Mouse (Mus musculus) gastrocnemius, postnatal 4 days (tissue): ENCODE results near the gene Rnf220. TPM values are rescaled to one million over a fixed set of nuclear protein-coding genes. Genes with fewer than 3 reads are reported as not detected.

ENCODE experiments used
- DNase-seq, 2 experiments: peaks; one replicate each; pipeline ENCODE4 v3.0.0; 2021 to 2022; ENCODE audit warnings: low spot score in 2 of 2, mixed read lengths in 2 of 2
- total RNA-seq, 2 experiments: library from RNA; stranded (reverse); gene quantifications; 2 replicates each; pipeline ENCODE4 v1.2.3; 2021

Gene Rnf220
- total RNA-seq, 2 experiments from 2014 or later, result 65.9 to 69.9 TPM

GRCm38 (mm10) chr4:117385247-117385646, 111.6 kb downstream of the Rnf220 start:
- DNase-seq, result no peak

- no peak for DNase-seq
Measured at GRCm38 (mm10) chr4:117381846-117382245, 115.0 kb downstream of the Rnf220 start.

- no peak for DNase-seq
Measured at GRCm38 (mm10) chr4:117380558-117380935, 116.3 kb downstream of the Rnf220 start.

GRCm38 (mm10) chr4:117379803-117380557, 116.9 kb downstream of the Rnf220 start:
- DNase-seq, result no peak

- no peak for DNase-seq
Measured at GRCm38 (mm10) chr4:117374078-117374540, 122.7 kb downstream of the Rnf220 start.

GRCm38 (mm10) chr4:117373324-117374077, 123.4 kb downstream of the Rnf220 start:
- no peak for DNase-seq

- no peak for DNase-seq
Measured at GRCm38 (mm10) chr4:117371896-117372295, 125.0 kb downstream of the Rnf220 start.

GRCm38 (mm10) chr4:117370354-117370753, 126.5 kb downstream of the Rnf220 start:
- DNase-seq, result no peak

GRCm38 (mm10) chr4:117369571-117369970, 127.3 kb downstream of the Rnf220 start:
- no peak for DNase-seq

GRCm38 (mm10) chr4:117367365-117367764, 129.5 kb downstream of the Rnf220 start:
- no peak for DNase-seq

GRCm38 (mm10) chr4:117362085-117362484, 134.8 kb downstream of the Rnf220 start:
- no peak for DNase-seq

GRCm38 (mm10) chr4:117361558-117361873, 135.3 kb downstream of the Rnf220 start:
- DNase-seq, result no peak

- DNase-seq, result no peak
Measured at GRCm38 (mm10) chr4:117360713-117361557, 135.9 kb downstream of the Rnf220 start.

- DNase-seq, result no peak
Measured at GRCm38 (mm10) chr4:117359803-117360382, 137.0 kb downstream of the Rnf220 start.

- DNase-seq, result no peak
Measured at GRCm38 (mm10) chr4:117357917-117358316, 138.9 kb downstream of the Rnf220 start.

GRCm38 (mm10) chr4:117357104-117357503, 139.7 kb downstream of the Rnf220 start:
- no peak for DNase-seq

- peak in 1 of 2 experiments; percentile 33 for DNase-seq
Measured at GRCm38 (mm10) chr4:117356223-117356622, 140.6 kb downstream of the Rnf220 start.

- DNase-seq, result no peak
Measured at GRCm38 (mm10) chr4:117354651-117355050, 142.2 kb downstream of the Rnf220 start.

- DNase-seq, result no peak
Measured at GRCm38 (mm10) chr4:117352957-117353356, 143.9 kb downstream of the Rnf220 start.

- DNase-seq, result no peak
Measured at GRCm38 (mm10) chr4:117352071-117352470, 144.8 kb downstream of the Rnf220 start.

- no peak for DNase-seq
Measured at GRCm38 (mm10) chr4:117350139-117350693, 146.6 kb downstream of the Rnf220 start.
